Mouse (Mus musculus) right cerebral cortex, postnatal 25 days (tissue): ENCODE results near the gene Arhgap27.

ENCODE experiments used
- DNase-seq: peaks from one replicate; pipeline ENCODE4 v3.0.0; 2022

The Arhgap27 gene

GRCm38 (mm10) chr11:103380460-103380859, 17.0 kb upstream of the Arhgap27 start:
- DNase-seq, result no peak

- no peak for DNase-seq
Measured at GRCm38 (mm10) chr11:103378341-103378740, 14.8 kb upstream of the Arhgap27 start.

GRCm38 (mm10) chr11:103375772-103376171, 12.3 kb upstream of the Arhgap27 start:
- no peak for DNase-seq

- DNase-seq, result no peak
Measured at GRCm38 (mm10) chr11:103375258-103375657, 11.8 kb upstream of the Arhgap27 start.

- DNase-seq, result no peak
Measured at GRCm38 (mm10) chr11:103373922-103374321, 10.4 kb upstream of the Arhgap27 start.

GRCm38 (mm10) chr11:103372561-103372960, 9.1 kb upstream of the Arhgap27 start:
- no peak for DNase-seq

- no peak for DNase-seq
Measured at GRCm38 (mm10) chr11:103372068-103372467, 8.6 kb upstream of the Arhgap27 start.

- no peak for DNase-seq
Measured at GRCm38 (mm10) chr11:103371222-103371539, 7.7 kb upstream of the Arhgap27 start.

GRCm38 (mm10) chr11:103370397-103371221, 7.1 kb upstream of the Arhgap27 start:
- no peak for DNase-seq

- DNase-seq, result no peak
Measured at GRCm38 (mm10) chr11:103365530-103365929, 2.0 kb upstream of the Arhgap27 start.

GRCm38 (mm10) chr11:103365022-103365421, 1.5 kb upstream of the Arhgap27 start:
- no peak for DNase-seq

- DNase-seq, result no peak
Measured at GRCm38 (mm10) chr11:103364335-103364734, 843 bp upstream of the Arhgap27 start.

GRCm38 (mm10) chr11:103362521-103363181, 841 bp downstream of the Arhgap27 start:
- DNase-seq, result no peak

- no peak for DNase-seq
Measured at GRCm38 (mm10) chr11:103362054-103362432, 1.4 kb downstream of the Arhgap27 start.

- no peak for DNase-seq
Measured at GRCm38 (mm10) chr11:103361396-103362053, 2.0 kb downstream of the Arhgap27 start.

GRCm38 (mm10) chr11:103360661-103361081, 2.8 kb downstream of the Arhgap27 start:
- no peak for DNase-seq

- peak; percentile 85 for DNase-seq
Measured at GRCm38 (mm10) chr11:103359841-103360641, 3.5 kb downstream of the Arhgap27 start.

- DNase-seq, result peak; percentile 63
Measured at GRCm38 (mm10) chr11:103359122-103359521, 4.4 kb downstream of the Arhgap27 start.

- no peak for DNase-seq
Measured at GRCm38 (mm10) chr11:103358316-103358715, 5.2 kb downstream of the Arhgap27 start.

- no peak for DNase-seq
Measured at GRCm38 (mm10) chr11:103357710-103358109, 5.8 kb downstream of the Arhgap27 start.

GRCm38 (mm10) chr11:103356938-103357670, 6.4 kb downstream of the Arhgap27 start:
- no peak for DNase-seq

- no peak for DNase-seq
Measured at GRCm38 (mm10) chr11:103356032-103356571, 7.4 kb downstream of the Arhgap27 start.
